Mouse (Mus musculus) spleen, postnatal 10 days (tissue): ENCODE measurements around the gene Pinlyp.
"Not testable (repeated sequence)": the region's sequence is repeated elsewhere in the genome, so short reads cannot be mapped to it uniquely, and the experiment has no call there.

Experiments
- DNase-seq, 2 experiments: peaks; one replicate each; pipeline ENCODE4 v3.0.0; 2021 to 2022; ENCODE audit warnings: low spot score in 2 of 2

The Pinlyp gene

DNA sequence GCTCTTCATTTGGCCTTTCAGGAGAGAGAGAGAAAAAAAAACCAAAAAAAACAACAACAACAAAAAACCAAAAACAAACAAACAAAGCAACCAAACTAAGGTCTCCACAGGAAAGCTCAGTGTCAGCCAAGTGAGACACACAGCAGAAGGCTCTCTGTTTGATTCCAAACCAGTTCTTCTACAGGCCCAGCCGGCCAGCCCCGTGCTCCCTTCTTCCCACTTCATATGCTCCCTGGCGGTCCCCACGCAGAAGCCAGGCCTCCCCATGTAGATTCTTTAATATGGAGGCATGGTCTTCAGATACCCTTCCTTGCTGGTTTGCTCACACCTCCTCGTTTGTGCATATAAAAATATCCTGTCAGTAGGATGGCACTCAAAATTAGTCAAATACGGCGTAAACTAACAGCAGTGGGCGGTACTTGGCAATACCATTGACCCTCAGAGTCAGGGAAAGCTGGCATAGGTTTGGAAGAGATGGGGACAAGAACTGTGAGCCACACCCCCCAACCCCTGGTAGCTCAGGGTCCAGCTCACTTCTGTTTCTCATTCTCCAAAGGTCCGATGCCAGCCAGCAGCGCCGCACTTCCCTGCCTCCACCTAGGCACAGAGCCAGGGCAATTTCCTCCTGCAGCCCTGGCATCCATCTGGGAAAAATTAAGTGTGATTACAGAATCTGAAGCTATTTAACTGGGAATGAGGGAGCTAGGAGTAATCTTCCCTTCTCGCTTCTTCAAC lies 20.1 kb downstream of the Pinlyp start:
- DNase-seq = no peak

DNA sequence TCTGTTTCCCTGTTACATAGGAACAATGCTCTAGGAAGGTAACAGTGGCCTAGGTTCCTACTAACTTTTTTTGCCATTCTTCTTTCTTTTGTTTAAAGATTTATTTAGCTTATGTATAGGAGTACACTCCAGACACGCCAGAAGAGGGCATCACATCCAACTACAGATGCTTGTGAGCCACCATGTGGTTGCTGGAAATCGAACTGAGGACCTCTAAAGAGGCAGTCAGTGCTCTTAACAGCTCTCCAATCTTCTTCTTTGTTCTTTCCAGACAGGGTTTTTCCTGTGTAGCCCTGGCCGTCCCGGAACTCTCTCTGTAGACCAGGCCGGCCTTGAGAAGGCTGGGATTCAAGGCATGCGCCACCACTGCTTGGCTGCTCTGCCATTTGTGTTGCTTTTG lies 20.9 kb downstream of the Pinlyp start:
- DNase-seq = no peak

DNA sequence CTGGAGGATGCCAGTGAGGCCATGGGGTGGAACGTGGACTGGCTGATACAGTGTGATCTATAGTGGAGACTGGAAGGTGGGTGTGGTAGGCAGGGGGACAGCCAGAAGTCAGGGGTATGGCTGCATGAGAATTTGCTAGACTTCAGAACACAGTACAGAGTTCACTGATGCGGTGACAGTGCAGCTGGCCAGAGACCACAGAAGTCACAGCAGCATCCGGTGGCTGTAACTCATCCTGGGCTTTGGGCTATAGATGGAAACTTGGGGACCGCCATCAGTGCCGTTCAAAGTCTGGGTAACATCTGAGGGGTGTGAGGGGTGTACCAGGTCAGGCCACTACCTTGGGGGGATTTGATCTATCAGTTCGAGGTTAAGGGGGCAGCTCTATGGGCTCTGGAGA lies 22.2 kb downstream of the Pinlyp start:
- DNase-seq = no peak

DNA sequence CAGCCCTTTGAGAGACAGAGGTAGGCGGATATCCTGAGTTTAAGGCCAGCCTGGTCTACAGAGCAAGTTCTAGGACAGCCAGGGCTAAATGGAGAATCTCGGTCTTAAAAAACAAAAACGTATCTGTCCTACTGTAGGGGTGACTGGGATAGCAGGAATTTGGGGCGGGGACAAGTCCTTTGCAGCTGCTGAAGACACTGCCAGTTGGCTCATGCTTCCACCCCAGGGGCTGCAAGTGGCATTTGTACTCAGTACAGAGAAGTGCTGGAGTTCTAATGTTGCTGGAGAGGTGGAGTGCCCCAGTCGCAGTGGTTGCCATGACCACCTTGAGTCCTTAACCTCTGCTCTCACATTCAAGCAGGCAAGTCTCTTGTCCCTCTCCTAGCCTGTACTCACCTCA lies 23.1 kb downstream of the Pinlyp start:
- DNase-seq = no peak

- not testable (repeated sequence) for DNase-seq
These were observed 25.9 kb downstream of the Pinlyp start for GRCm38 (mm10) chr7:24520054-24520453.

- no peak for DNase-seq
These were observed 26.8 kb downstream of the Pinlyp start for GRCm38 (mm10) chr7:24519130-24519529.

GRCm38 (mm10) chr7:24517654-24518053 lies 28.3 kb downstream of the Pinlyp start:
- DNase-seq = no peak

GRCm38 (mm10) chr7:24517077-24517476 lies 28.8 kb downstream of the Pinlyp start:
- no peak for DNase-seq

DNA sequence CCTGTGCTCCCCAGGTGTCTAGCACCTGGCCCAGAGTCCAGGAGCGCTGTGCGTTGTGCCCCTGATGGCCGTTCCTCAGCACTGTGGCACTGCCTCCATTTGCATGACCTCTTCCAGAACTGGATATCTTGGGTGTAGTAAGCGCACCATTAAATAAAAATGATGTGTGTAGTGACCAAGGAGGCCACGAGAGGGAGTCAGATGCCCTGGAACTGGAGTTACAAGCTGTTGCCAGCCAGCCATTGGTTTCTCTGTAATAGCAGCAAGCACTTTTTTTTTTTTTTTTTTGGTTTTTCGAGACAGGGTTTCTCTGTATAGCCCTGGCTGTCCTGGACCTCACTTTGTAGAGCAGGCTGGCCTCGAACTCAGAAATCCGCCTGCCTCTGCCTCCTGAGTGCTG lies 29.6 kb downstream of the Pinlyp start:
- peak in 1 of 2 experiments; percentile 58 for DNase-seq

- no peak for DNase-seq
These were observed 33.6 kb downstream of the Pinlyp start, which contains the start of gene AC161166.1 for GRCm38 (mm10) chr7:24512355-24512754. AC161166.1 (minus strand) TSS chr7:24512455.

GRCm38 (mm10) chr7:24507726-24508114 lies 38.2 kb downstream of the Pinlyp start:
- DNase-seq = no peak

- peak; percentile 75 to 85 for DNase-seq
These were observed 38.8 kb downstream of the Pinlyp start, which contains the start of gene Zfp428 for GRCm38 (mm10) chr7:24506838-24507725. Zfp428 (plus strand) TSS chr7:24507006.

DNA sequence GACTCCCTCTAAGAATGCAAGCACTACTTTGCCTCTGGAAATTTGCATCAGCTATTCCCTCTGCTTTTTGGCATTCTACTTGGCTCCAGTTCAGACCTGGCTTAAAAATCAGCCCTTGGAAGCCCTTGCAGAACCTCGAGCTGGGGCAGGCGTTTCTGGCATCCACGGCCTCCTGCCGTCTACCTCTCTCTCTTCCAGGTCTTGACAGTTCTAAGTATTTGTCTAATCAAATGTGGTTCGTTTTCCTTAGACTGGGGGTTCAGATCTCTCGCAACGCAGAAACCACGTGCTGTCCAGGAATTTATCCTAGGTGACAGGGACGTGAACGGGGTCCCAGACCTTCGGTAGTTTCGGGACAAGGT lies 39.5 kb downstream of the Pinlyp start:
- DNase-seq = no peak

DNA sequence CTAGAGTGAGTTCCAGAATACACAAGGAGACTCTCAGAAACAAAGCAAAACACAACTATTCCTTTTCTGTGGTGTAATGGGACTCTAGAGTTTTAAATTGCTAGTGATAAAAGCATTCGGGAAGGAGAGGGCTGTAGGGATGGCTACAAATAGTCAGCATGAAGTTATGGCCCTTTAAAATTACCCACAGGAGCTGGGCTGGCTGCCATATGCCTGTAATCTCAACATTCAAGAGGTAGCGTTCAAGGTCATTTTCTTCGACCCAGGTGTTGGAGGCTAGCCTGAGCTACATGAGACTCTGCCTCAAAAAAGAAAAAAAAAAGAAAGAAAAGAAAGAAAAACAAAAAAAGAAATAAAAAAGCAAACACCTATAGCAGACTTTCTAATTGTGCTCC lies 39.9 kb downstream of the Pinlyp start:
- DNase-seq = no peak

DNA sequence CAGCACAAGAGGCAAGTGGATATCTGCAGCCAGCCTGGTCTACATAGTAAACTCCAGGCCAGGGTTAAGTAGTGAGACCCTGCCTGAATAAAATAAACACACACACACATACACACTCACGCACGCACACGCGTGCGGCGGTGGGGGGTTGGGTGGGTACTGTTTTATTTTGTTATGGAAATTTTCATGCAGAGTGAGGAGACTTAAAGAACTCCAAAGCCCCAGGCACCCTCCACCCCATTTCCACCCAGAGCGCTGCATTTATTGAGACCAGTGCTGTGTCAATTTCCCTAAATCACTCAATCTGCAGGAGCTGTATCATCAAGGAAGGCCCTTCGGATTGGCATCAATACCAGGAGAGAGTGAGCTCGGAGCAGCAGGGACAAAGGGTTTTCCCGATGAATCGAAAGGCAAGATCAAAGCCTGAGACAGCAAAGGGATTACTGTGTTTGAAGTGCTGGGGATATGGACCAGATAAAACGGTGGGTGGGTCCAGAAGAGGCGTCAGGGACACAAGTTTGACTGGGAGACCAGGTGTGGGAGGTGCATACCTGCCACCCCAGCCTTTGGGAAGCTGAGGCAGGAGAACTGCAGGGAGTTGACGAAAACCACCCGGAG lies 40.4 kb downstream of the Pinlyp start:
- no peak for DNase-seq

DNA sequence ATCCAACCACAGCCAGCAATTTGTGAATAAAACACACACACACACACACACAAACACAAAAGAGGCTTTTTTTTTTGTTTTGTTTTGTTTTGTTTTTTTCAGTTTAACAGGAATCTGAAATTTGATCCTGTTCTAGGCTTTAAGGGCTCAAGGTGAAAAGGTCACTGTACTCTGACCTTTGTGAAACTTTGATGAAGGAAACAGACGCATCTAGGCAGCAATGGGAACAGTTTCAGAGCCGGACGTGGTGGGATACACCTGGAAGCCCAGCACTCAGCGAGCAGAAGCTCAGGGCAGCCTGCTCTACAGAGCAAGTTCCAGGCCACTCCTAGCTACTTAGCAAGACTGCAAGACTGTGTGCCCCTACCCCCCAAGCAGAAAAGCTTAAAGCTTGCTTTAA lies 41.0 kb downstream of the Pinlyp start:
- no peak for DNase-seq

DNA sequence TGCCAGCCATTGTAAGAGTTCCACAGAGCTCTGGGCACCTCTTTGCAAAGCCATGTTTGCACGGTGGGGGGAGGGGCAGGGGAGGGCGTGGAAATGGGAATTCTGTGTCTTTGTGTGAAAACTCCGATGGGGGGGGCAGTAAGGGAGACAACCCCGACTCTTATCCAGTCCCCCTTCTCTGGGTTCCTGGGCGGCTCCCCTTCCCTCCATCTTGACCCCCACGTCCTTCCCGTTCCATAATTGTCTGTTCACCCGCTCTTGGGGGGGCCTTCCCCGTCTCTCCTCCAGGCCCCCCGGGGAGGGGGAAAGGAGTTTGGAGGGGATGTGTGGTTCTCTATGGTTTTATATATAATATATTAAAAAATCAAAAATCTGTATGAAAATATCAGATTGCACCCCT lies 41.9 kb downstream of the Pinlyp start:
- no peak for DNase-seq

- DNase-seq = peak; percentile 32 to 67
These were observed 44.4 kb downstream of the Pinlyp start for GRCm38 (mm10) chr7:24501492-24501891.

DNA sequence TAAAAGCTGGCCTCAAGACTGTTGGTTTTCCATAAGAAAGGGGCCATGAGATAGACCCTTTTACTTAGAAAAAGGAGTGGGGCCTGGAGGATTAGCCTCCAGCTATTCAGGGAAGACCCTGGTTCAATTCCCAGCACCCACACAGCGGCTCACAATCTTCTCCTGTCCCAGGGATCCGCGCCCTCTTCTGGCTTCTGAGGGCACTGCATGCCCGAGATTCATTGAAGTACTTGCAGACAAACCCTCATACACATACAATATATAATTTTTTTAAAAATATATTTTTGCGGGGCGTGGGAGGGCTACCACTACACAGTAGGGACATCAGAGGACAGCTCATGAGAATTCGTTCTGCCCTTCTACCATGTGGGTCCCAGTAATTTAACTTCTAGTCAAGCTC lies 45.0 kb downstream of the Pinlyp start:
- peak; percentile 28 to 67 for DNase-seq

DNA sequence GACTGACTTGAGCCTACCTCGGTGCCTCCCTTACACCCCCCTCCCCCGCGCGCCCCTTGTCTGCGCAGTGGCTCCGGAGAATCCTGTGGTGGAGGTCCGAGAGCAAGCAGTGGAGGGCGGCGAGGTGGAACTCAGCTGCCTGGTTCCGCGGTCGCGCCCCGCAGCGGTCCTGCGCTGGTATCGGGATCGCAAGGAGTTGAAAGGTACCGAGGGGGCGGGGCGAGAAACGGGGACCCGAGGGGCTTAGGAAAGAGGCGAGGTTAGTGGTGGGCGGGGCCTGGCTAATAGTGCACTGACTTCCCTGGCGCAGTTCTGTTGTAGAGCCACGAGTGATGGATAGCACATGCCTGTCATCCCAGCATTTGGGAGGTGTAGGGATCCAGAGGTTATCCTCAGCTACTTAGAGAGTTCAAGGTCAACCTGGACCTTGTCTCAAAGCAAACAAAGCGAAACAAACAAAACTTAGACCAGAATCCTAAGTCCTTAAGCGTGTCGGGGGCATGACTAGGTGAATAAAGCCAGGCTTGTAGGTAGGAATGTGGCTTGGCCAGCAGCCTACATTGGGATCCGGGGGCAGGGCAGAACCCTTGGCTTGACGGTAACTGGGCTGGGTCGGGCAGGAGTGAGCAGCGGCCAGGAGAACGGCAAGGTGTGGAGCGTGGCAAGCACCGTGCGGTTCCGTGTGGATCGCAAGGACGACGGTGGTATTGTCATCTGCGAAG lies 45.9 kb downstream of the Pinlyp start:
- peak in 1 of 2 experiments; percentile 32 for DNase-seq
